Mouse (Mus musculus): ENCODE results near the gene Zdhhc17. TPM values are rescaled to one million over a fixed set of nuclear protein-coding genes. Genes with fewer than 3 reads are reported as not detected.

Zdhhc17 gene
- polyA plus RNA-seq, 1 experiment from 2014 or later: 17.9 TPM

DNA sequence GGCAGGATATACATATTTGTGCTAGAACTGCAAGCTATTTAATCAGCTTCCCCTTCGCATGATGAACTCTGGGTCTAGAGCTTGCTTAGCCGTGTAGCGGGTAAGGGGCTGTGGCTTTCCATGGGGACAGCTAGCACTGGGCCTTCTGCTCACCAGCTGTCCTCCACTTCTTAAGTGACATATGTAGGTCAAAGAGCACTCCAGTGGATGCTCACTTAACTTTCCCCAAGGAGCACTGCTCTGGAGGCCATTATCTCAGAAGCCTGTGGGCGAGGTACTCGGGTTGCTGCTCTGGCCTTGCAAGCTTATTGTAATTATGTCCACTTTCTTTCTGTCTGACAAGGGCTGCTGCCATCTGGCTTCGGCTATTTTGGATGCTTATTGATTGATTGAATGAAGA, 16.2 kb upstream of the Zdhhc17 start:
- ATAC-seq (ENCODE audit: insufficient number of reproducible peaks, low FRiP score): no peak
- no peak overlapping the region for H3K4me3 ChIP-seq
- H3K9ac ChIP-seq: no peak overlapping the region
- H3K4me1 ChIP-seq (replicated peaks): 0 out of 2 replicates have a peak, but pooled peaks cover 7% of the 10 kb centered on the region
- no peak overlapping the region for H3K4me2 ChIP-seq
- H3K27me3 ChIP-seq (replicated peaks): no peaks in the 10 kb centered on the region
- H3K36me3 ChIP-seq: no peaks in the 10 kb centered on the region
- no peak overlapping the region for H3K27ac ChIP-seq (ENCODE audit: poor library complexity, severe bottlenecking)
- 78% methylated on average over 6 of the region's 6 CpGs for WGBS
- H3K9me3 ChIP-seq (replicated peaks): no peaks in the 10 kb centered on the region

DNA sequence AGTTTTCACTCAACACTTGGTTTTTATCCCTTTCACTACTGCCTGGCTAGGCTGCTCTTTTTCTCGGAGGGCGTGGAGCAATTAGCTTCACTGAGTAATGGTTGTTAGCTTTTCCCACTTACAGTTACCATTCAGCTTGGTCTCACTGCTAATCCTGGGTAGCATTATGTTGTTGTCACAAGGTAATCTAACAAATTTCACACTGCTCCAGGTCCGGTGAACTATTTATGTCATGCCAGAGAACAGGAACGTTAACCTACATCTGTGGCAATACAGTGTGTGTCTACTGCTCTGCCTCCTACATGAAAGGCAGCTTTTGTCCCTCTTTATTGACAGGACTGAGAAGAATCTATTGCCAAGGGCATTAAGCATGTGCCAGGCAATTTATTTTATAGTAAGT, 14.8 kb upstream of the Zdhhc17 start:
- Histone ChIP-seq H3K36me3 (no peaks in the 10 kb centered on the region), H3K4me1 (replicated peaks) (0 out of 2 replicates have a peak, but pooled peaks cover 7% of the 10 kb centered on the region), H3K27ac (ENCODE audit: poor library complexity, severe bottlenecking) (no peak overlapping the region), H3K9me3 (replicated peaks) (no peaks in the 10 kb centered on the region), H3K9ac (no peak overlapping the region), H3K4me2 (no peak overlapping the region), H3K27me3 (replicated peaks) (no peaks in the 10 kb centered on the region), H3K4me3 (no peak overlapping the region)
- WGBS: 60% methylated on average over 4 of the region's 4 CpGs
- no peak for ATAC-seq (ENCODE audit: insufficient number of reproducible peaks, low FRiP score)

DNA sequence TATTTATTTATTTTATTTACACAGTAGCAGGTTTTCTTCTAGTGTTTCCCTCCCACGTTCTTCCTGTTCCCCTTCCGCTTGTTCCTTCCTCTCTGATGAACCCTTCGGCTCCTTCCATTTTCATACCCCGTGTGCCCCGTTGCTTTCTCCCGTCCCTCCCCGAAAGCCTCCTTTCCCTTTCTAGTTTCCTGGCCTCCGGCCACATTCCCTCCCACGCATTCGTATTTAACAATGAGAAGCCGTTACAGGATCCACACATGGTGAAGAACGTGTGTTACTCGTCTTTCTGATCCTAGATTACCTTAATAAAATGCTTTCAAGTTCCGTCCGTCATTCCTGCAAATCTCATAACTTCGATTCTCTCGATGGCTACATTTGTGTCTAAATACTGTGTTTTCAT, 4.5 kb upstream of the Zdhhc17 start:
- H3K4me2 ChIP-seq: no peak overlapping the region

DNA sequence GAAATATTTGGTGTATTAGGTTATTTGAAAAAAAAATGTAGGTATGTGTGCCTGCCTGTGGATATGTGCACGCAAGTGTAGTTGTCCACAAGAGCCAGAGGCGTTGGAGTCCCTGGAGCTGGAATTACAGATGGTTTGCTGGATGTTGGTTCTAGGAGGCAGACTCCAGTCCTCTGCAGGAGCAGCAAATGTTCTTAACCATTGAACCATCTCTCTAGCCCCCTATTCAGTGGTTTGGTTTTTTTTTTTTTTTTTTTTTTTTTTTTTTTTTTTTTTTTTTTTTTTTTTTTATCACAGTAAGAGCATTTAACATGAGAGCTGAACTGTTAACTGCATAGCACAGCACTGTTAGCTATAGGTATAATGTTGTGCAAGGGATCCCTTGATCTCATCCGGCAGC, 3.3 kb upstream of the Zdhhc17 start:
- H3K4me2 ChIP-seq: no peak overlapping the region
- no peak for ATAC-seq (ENCODE audit: insufficient number of reproducible peaks, low FRiP score)
- H3K9ac ChIP-seq: no peak overlapping the region
- H3K27me3 ChIP-seq (replicated peaks): no peaks in the 10 kb centered on the region
- H3K27ac ChIP-seq (ENCODE audit: poor library complexity, severe bottlenecking): no peak overlapping the region
- H3K4me3 ChIP-seq: no peak overlapping the region
- H3K36me3 ChIP-seq: no peaks in the 10 kb centered on the region
- H3K9me3 ChIP-seq (replicated peaks): no peaks in the 10 kb centered on the region; the same call in 1 of the 2 replicates
- 94% methylated on average over 3 of the region's 3 CpGs for WGBS
- no peaks in the 10 kb centered on the region for H3K4me1 ChIP-seq (replicated peaks)

More for the DNA sequence above, 4.5 kb upstream of the Zdhhc17 start:
- Histone ChIP-seq H3K27ac (ENCODE audit: poor library complexity, severe bottlenecking) (no peak overlapping the region), H3K27me3 (replicated peaks) (no peaks in the 10 kb centered on the region), H3K36me3 (no peaks in the 10 kb centered on the region), H3K4me1 (replicated peaks) (no peaks in the 10 kb centered on the region), H3K4me3 (no peak overlapping the region), H3K9ac (no peak overlapping the region), H3K9me3 (replicated peaks) (no peaks in the 10 kb centered on the region; the same call in 1 of the 2 replicates)
- no peak for ATAC-seq (ENCODE audit: insufficient number of reproducible peaks, low FRiP score)
- 77% methylated on average over 17 of the region's 17 CpGs for WGBS

DNA sequence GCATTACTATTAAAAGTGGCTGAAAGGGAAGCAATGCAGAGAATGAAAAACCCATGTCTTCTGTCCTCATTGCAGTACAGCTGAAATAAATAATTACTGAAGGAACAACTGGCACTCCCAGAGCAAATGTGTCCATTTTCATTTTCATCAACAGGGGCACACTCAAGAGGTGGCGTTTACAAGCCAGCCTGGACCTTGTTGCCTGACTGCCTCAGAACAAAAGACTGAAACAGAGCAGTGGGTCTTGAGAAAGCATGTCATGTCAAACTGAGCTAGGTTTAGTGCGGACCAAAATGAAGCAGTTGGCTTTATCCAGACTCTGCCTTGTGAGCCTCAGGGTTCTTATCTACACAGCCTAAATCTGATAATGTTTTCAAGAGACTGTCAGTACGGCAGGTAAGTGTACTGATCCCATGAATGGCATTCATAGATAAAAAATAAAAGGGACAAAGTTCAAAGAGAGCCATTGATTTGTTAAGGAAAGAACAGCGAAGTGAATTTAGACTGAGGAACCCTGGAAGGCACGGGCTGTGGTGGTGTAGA, 2.6 kb upstream of the Zdhhc17 start:
- H3K9me3 ChIP-seq (replicated peaks): no peaks in the 10 kb centered on the region; the same call in 1 of the 2 replicates
- H3K4me2 ChIP-seq: no peak overlapping the region
- 0 out of 2 replicates have a peak, but pooled peaks cover 6% of the 10 kb centered on the region for H3K4me1 ChIP-seq (replicated peaks)
- ATAC-seq (ENCODE audit: insufficient number of reproducible peaks, low FRiP score): no peak
- no peak overlapping the region for H3K4me3 ChIP-seq
- H3K36me3 ChIP-seq: no peaks in the 10 kb centered on the region
- no peak overlapping the region for H3K9ac ChIP-seq
- no peaks in the 10 kb centered on the region for H3K27me3 ChIP-seq (replicated peaks)
- no peak overlapping the region for H3K27ac ChIP-seq (ENCODE audit: poor library complexity, severe bottlenecking)
- 61% methylated on average over 5 of the region's 5 CpGs for WGBS

DNA sequence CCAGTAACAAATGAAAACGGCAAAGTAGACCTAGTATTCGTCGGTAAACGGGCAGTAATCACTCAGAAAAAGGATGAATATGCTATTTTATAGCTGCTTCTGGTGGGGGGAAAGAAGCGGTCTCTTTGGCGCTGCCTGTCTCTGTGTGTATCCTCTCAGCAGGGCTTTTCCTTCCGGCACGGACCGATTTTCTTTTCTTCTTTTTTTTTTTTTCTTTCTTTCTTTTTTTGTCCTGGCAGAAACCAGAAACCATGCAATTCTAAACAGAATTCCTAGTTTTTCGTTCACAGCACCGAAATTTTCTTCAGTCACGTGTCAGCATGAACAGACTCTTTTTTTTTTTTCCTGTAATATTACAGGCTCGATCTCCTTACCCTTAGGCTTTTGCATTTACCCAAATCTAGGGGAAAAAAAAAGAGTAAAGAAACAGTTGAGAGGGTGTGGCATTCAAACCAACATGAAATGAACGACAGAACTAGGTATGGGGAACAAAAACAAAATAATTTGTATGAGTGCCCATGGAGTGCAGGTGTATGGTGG, 1.4 kb upstream of the Zdhhc17 start:
- WGBS: 7% methylated on average over 14 of the region's 14 CpGs
- ATAC-seq (ENCODE audit: insufficient number of reproducible peaks, low FRiP score): no peak
- Histone ChIP-seq H3K4me3 (peak overlapping the region; percentile 87), H3K27me3 (replicated peaks) (no peaks in the 10 kb centered on the region), H3K27ac (ENCODE audit: poor library complexity, severe bottlenecking) (peak overlapping the region; percentile 98; the same call in 1 of the 2 replicates), H3K9ac (peak overlapping the region; percentile 97), H3K4me1 (replicated peaks) (peaks cover 10% of the 10 kb centered on the region), H3K9me3 (replicated peaks) (no peaks in the 10 kb centered on the region), H3K4me2 (peak overlapping the region; percentile 96), H3K36me3 (no peaks in the 10 kb centered on the region)

DNA sequence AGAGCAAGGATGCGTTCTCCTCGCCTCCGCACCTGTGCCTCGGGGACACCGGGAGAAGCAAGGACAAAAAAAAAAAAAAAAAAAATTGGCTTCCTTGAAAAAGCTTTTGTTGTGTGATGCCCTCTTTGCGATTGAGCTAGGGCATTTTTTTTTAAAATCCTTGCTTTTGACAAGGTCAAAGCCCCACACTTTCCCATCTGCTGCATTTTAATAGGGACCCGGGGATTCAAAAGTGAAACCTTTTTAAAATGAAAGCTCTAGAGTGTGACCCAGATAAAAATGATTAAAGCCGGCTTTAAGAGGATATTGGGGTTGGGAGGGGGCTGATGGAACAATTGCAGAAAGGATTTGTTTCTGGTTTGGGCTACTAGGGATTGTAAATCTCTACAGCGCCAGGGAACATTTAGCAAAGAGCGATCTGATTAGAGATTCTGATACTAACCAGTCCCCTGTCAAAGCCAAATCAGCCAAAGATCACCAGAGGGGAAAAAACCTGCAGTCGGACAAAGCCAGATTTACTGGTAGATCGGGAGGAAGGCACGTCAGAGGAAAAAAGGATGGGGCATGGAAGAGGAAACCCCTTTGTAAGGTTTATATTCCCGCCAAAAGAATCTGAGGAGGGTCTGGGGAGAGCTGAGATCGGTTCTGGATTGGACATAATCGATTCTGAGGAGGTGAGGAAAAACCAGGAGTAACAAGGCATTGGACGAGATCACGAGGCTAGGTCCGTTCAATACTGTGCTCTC, 713 bp upstream of the Zdhhc17 start:
- H3K27ac ChIP-seq (ENCODE audit: poor library complexity, severe bottlenecking): peak overlapping the region; percentile 98
- H3K9ac ChIP-seq: peak overlapping the region; percentile 97
- WGBS: under 1% methylated on average over 19 of the region's 19 CpGs
- H3K4me3 ChIP-seq: peak overlapping the region; percentile 87
- no peaks in the 10 kb centered on the region for H3K9me3 ChIP-seq (replicated peaks)
- peak overlapping the region; percentile 96 for H3K4me2 ChIP-seq
- no peaks in the 10 kb centered on the region for H3K36me3 ChIP-seq
- no peaks in the 10 kb centered on the region for H3K27me3 ChIP-seq (replicated peaks)
- no peak for ATAC-seq (ENCODE audit: insufficient number of reproducible peaks, low FRiP score)
- peaks cover 17% of the 10 kb centered on the region for H3K4me1 ChIP-seq (replicated peaks)

DNA sequence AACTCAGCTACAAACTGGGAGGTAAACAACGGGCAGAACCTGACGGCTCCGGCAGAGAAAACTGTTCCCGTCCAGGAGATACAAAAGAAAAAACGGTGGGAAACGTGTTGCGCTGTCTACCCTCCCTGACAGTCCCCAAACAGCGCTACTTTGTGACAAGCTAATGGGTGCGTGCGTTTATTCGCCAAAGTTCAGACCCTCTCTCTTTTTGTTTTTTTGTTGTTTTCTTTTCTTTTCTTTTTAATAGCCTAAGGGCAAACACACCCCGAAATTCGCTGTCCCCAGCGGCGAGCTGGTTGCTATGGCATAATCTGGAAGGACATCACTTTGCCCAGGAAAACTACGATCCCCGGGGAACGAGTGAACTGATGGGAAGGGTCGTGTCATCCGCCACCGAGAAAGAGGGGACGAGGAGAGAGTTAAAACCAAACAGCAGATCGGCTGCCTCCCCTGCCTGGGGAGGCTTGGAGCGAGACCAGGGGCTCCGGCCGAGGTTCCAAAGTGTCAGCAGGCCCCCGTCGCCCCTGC, 763 bp downstream of the Zdhhc17 start:
- no peaks in the 10 kb centered on the region for H3K27me3 ChIP-seq (replicated peaks)
- H3K27ac ChIP-seq (ENCODE audit: poor library complexity, severe bottlenecking): peak overlapping the region; percentile 98
- peak overlapping the region; percentile 96 for H3K4me2 ChIP-seq
- no peak for ATAC-seq (ENCODE audit: insufficient number of reproducible peaks, low FRiP score)
- peak overlapping the region; percentile 87 for H3K4me3 ChIP-seq
- no peaks in the 10 kb centered on the region for H3K36me3 ChIP-seq
- peak overlapping the region; percentile 97 for H3K9ac ChIP-seq
- under 1% methylated on average over 27 of the region's 28 CpGs for WGBS
- H3K4me1 ChIP-seq (replicated peaks): peaks cover 22% of the 10 kb centered on the region
- no peaks in the 10 kb centered on the region for H3K9me3 ChIP-seq (replicated peaks)

DNA sequence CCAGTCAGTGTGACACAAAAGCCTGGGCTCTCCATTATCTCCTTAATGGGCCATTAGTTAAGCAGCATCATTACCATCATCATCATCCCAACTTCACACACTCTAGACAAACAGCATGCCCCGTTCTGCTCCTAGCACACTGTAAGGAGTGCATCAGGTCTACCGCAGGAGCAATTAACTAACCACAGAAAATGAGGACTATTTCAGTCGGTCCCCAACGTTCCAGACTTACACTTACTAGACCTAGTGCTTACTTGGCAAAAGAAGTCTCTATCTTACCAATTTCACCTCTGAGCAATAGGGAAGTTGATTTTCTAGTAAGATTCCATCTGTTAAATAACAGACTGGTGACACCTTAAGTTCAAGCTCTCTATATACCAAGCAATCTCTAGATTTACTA, 2.3 kb downstream of the Zdhhc17 start:
- no peaks in the 10 kb centered on the region for H3K9me3 ChIP-seq (replicated peaks)
- ATAC-seq (ENCODE audit: insufficient number of reproducible peaks, low FRiP score): no peak

DNA sequence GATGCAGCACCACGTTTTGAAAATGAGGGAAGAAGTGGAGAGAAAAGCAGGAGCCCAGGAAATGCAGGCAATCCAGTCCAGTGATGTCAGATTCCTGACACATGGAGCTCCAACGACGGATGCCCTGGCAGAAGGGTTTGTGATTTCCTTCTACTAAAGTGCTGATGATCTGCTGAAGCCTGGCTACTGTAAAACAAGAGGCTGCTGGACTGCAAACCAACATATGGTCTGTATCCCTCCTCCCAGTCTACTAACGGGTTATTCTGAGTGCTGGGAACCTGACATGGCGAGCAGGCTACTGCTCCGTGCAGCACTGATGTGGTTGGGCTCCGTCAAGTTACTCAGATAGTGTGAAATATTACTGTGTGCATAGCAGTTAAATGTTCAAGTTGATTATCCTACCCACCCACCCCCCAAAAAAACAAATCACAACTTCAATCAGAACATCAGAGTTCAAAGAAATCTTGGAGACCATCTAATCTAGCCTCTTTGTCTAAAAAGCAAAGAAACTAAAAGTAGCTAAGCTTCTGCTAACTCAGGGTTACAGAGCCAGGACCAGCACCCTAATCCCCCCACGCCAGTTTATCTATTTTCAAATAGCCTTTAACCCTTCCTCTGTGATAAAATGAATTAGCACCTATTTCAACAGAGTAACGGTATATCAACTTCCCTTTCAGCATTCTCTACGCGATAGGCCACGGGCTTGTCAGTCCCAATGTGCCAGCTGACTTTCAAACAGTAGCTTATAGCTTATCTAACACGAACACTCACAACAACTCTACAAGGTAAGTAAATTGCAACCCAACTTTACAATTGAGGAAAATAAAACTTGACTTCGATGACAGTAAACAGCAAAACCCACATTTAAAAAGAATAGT, 4.1 kb downstream of the Zdhhc17 start:
- no peak overlapping the region for H3K27ac ChIP-seq (ENCODE audit: poor library complexity, severe bottlenecking)
- H3K27me3 ChIP-seq (replicated peaks): no peaks in the 10 kb centered on the region
- H3K4me3 ChIP-seq: no peak overlapping the region
- WGBS: 29% methylated on average over 14 of the region's 14 CpGs
- H3K36me3 ChIP-seq: no peaks in the 10 kb centered on the region; the same call in 1 of the 2 replicates
- no peak for ATAC-seq (ENCODE audit: insufficient number of reproducible peaks, low FRiP score)
- H3K9ac ChIP-seq: peak overlapping the region; percentile 11
- H3K4me2 ChIP-seq: peak overlapping the region; percentile 35
- peaks cover 22% of the 10 kb centered on the region for H3K4me1 ChIP-seq (replicated peaks)
- no peaks in the 10 kb centered on the region for H3K9me3 ChIP-seq (replicated peaks)

More for the DNA sequence above, 2.3 kb downstream of the Zdhhc17 start:
- Histone ChIP-seq H3K27ac (ENCODE audit: poor library complexity, severe bottlenecking) (no peak overlapping the region), H3K4me3 (no peak overlapping the region), H3K4me2 (no peak overlapping the region), H3K36me3 (no peaks in the 10 kb centered on the region; the same call in 1 of the 2 replicates), H3K9ac (no peak overlapping the region), H3K4me1 (replicated peaks) (peaks cover 22% of the 10 kb centered on the region), H3K27me3 (replicated peaks) (no peaks in the 10 kb centered on the region)
- 79% methylated on average over 4 of the region's 4 CpGs for WGBS
